Mouse (Mus musculus) left cerebral cortex, adult 9 months (tissue): ENCODE measurements around the gene Rpap1.
"Not testable (repeated sequence)": the region's sequence is repeated elsewhere in the genome, so short reads cannot be mapped to it uniquely, and the experiment has no call there.

Experiments
- DNase-seq, 2 experiments: peaks; one replicate each; pipeline ENCODE4 v3.0.0; 2022; ENCODE audit warnings: low spot score in 2 of 2

Gene Rpap1

GRCm38 (mm10) chr2:119741581-119742411 is 45.5 kb downstream of the Rpap1 start, which contains the start of gene Itpka:
TSS of gene Itpka (plus strand) at chr2:119742337.
- DNase-seq, result no peak

DNA sequence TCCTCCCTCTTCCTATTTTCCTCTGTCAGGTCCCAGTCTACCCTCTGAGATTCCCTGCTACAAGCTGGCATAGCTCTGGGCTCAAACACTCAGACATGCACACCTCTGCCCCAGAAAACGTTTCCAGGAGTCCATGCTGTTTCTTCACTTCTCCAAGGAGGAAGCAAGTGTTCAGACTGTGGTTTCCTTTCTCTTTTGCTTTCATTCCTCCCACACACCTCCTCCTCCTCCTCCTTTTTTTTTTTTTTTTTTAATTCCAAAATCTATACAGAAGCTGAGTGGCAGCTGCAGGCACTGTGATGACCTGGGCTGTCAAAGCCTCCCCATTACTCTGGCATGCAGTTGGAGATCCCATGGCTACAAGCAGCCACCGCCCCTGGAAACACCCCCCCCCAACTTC is 46.8 kb downstream of the Rpap1 start:
- DNase-seq, result no peak

DNA sequence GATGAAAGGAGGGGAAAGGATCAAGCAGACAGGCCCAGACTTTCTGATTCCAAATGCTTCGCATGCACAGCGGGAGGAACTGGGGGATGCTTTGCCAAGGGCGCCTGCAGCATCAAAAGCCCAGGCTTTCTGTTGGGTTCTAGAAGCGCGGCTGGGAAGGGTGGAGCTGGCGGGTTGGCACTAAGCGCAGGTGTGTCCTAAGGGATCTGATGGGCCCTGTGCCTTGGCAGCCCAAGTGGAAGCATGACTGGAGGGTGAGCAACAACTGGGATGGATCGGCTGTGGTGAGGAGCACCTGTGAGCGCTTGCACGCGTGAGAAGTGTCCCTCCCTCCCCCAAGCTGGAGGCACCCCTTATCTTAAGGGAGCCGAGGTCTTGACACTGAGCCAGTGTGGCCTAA is 50.2 kb downstream of the Rpap1 start:
- no peak for DNase-seq

- DNase-seq, result no peak
Measured at GRCm38 (mm10) chr2:119730735-119731134, 56.6 kb downstream of the Rpap1 start.

GRCm38 (mm10) chr2:119727762-119728416 is 59.4 kb downstream of the Rpap1 start:
- no peak for DNase-seq

DNA sequence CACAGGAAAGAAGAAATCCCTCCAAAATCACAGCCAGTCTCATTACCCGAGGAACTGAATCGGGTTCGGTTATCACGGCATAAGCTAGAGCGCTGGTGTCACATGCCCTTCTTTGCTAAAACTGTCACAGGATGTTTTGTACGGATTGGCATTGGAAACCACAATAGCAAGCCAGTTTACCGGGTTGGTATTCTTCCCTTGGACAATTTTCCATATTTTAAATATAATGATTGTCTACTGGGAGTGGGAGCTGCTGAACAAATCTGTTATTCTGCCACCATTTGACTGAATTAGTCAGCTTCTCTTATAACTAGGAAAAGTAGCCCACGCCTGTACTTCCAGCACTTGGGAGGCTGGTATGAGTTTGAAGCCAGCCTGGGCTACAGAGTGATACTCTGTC is 66.3 kb downstream of the Rpap1 start:
- no peak for DNase-seq

DNA sequence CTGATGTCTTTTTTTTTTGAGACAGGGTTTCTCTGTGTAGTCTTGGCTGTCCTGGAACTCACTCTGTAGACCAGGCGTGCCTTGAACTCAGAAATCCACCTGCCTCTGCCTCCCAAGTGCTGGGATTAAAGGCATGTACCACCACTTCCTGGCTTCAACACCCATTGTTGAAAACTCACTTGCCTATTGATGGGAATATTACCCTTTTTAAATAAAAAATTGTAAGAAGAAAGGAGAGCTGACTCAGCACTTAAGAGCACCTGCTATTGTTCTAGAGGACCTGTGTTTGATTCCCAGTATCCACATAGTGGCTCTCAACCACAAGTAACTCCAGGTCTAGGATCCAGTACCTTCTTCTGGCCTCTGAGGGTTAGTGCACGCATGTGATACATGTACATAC is 71.5 kb downstream of the Rpap1 start:
- DNase-seq, result not testable (repeated sequence)
